Mouse (Mus musculus): Measurements from ENCODE around the gene Gm3417.
"Not testable (repeated sequence)": the region's sequence is repeated elsewhere in the genome, so short reads cannot be mapped to it uniquely, and the experiment has no call there.

Gene Gm3417

GRCm38 (mm10) chr17:14978362-14979038 lies at the start of gene Gm3417, which contains the start of gene 9030025P20Rik:
Gene Gm3417 (minus strand): TSS chr17:14978790.
Gene 9030025P20Rik (plus strand): TSS chr17:14978468.
- in situ Hi-C loops (cut with MboI) = not testable (repeated sequence)

GRCm38 (mm10) chr17:15025513-15025912 lies 46.9 kb upstream of the Gm3417 start:
- in situ Hi-C loops (cut with MboI) = not testable (repeated sequence)

- in situ Hi-C loops (cut with MboI) = not testable (repeated sequence)
Observed at GRCm38 (mm10) chr17:15024502-15025193, 46.1 kb upstream of the Gm3417 start.

GRCm38 (mm10) chr17:15023878-15024492 lies 45.4 kb upstream of the Gm3417 start:
- in situ Hi-C loops (cut with MboI) = not testable (repeated sequence)

- in situ Hi-C loops (cut with MboI) = not testable (repeated sequence)
Observed at GRCm38 (mm10) chr17:15021503-15022220, 43.1 kb upstream of the Gm3417 start.

DNA sequence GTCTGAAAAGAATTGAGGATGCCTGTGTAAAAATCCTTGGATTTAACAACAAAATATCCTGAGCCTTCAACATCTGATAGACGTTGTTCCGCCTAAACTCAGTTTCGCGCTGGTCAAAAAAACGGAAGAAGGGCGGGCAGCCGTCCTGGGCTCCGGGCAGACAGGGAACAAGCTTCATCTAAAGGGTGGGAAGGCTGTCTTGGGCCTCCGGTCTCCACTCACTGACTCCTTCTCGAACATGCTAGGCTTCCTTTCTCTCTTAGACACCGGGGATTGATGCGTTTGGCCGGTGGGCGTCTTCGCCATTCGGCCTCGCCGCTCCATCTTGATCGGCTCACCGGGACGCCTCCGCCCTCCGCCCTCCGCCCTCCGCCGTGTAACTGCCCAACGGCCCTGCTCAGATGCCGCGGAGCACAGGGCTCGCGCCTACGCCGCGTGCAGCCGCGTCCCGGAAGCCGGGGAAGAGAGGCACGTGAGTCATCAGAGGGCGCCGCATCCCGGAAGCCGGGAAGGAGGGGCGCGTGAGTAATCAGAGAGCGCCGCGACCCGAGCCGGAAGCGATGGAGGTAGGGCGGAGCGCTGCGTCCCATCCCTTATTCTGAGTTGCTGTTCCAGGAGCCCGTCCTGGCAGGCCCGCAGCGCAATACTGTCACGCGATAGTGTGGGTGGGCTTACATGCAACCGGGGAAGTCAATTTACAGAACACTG lies 31.3 kb upstream of the Gm3417 start, which contains the start of gene Gm3435:
Gm3435 (plus strand) TSS at position 471 of the 708 bp plus-strand sequence.
- in situ Hi-C loops (cut with MboI) = not testable (repeated sequence)

DNA sequence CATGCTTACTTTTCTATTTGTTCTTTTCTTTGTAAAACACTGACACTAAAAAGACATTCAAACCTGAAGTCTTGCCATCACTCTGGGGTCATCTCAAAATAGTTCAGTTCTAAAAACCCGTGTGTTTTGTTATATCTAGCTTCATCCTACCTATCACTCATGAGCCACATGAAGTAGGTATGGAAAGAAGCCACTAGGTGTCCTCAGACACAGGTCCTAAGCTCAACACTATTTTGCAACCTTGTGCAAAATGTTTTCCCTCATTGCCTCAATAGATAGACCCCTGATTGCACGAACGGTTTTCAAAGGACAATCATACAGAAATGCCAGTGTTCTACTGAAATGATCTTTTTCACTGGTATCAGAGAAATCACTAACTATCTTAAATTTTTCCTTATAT lies 30.5 kb upstream of the Gm3417 start:
- in situ Hi-C loops (cut with MboI) = not testable (repeated sequence)

GRCm38 (mm10) chr17:15000047-15000446 lies 21.5 kb upstream of the Gm3417 start:
- in situ Hi-C loops (cut with MboI) = not testable (repeated sequence)

- in situ Hi-C loops (cut with MboI) = not testable (repeated sequence)
Observed at GRCm38 (mm10) chr17:14994140-14994539, 15.6 kb upstream of the Gm3417 start.

- in situ Hi-C loops (cut with MboI) = not testable (repeated sequence)
Observed at GRCm38 (mm10) chr17:14993139-14993832, 14.7 kb upstream of the Gm3417 start.

GRCm38 (mm10) chr17:14992522-14993138 lies 14.0 kb upstream of the Gm3417 start:
- in situ Hi-C loops (cut with MboI) = not testable (repeated sequence)

- in situ Hi-C loops (cut with MboI) = not testable (repeated sequence)
Observed at GRCm38 (mm10) chr17:14990116-14990702, 11.6 kb upstream of the Gm3417 start.

- in situ Hi-C loops (cut with MboI) = not testable (repeated sequence)
Observed at GRCm38 (mm10) chr17:14977718-14978361, 750 bp downstream of the Gm3417 start.

DNA sequence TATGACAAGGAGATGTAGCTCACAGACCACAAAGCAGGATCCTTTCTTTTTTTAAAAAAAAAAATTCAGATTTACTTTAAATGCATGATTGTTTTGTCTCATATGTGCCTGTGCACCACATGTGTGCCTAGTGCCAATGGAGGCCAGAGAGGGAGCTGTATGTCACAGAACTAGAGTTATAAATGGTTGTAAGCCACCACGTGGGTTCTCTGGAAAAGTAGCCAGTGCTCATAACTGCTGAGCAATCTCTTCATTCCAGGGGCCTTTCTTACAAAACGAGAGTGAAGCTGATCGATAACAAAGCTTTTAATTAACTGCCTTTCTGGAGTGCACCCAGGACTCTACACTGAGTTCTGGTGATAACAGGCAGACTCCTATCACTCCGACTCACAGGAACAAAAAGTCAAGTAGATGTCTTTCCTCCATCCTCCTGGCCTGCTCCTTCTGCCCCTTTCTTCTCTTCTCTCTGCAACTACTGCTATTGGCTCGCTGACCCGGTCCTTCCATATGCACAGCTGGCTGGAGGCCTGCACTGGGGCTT lies 10.1 kb downstream of the Gm3417 start:
- in situ Hi-C loops (cut with MboI) = not testable (repeated sequence)

GRCm38 (mm10) chr17:14961557-14962154 lies 16.9 kb downstream of the Gm3417 start:
- in situ Hi-C loops (cut with MboI) = not testable (repeated sequence)

DNA sequence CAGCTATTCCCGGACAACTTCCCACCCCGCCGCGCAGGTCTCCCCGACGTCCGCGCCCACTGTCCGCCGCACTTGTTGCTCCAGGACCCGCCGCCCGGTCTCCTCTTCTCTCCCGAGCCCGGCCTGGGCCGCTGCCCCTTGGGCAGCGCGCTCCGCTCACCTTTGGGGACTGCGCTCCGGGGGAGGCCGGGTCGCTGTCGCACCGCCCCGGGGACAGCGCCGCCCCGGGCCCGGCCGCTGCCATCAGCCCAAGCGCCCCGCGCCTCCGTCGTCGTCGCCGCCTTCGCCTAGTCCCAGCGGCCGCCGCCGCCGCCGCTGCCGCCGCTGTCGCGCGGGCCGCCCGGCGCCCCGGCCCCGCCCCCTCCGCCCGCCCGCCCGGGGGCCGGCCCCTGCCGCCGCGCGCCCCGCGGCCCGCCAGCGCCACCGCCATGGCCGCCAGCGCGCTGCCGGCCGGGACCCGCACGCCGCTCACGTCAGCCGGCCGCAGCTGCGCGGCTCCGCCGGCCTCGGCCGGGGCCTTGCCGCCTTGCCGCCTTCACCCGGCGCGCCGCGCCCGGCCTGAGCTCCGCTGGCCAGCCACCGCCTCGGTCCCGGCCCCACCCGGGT lies 17.5 kb downstream of the Gm3417 start, which contains the start of gene Phf10:
Phf10 (minus strand) TSS at position 323 of the 606 bp plus-strand sequence.
- in situ Hi-C loops (cut with MboI) = not testable (repeated sequence)

DNA sequence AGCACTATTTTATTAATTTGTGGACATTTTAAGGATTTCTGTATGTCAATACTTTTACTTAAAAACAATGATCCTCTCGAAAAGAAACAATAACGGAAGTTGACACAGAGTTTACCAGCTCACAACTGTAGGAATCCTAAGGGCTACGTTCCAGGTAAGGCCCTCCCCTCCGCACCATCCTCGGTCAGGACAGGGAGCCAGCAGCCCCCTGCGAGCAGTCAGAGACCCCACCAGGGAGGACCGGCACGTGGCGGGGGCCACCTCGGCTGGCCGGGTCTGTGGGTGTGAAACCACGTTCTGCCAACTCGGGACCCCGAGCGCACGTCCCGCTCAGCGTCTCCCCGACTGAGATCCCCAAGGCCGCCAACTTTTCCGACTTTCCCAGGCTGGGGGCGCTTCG lies 18.1 kb downstream of the Gm3417 start:
- in situ Hi-C loops (cut with MboI) = no loop called here

GRCm38 (mm10) chr17:14959979-14960378 lies 18.6 kb downstream of the Gm3417 start:
- in situ Hi-C loops (cut with MboI) = no loop called here

Measured in mature B cell (primary cell).